Mouse (Mus musculus): ENCODE results near the gene Fbxo39.
"Not testable (repeated sequence)": the region's sequence is repeated elsewhere in the genome, so short reads cannot be mapped to it uniquely, and the experiment has no call there.

The Fbxo39 gene

DNA sequence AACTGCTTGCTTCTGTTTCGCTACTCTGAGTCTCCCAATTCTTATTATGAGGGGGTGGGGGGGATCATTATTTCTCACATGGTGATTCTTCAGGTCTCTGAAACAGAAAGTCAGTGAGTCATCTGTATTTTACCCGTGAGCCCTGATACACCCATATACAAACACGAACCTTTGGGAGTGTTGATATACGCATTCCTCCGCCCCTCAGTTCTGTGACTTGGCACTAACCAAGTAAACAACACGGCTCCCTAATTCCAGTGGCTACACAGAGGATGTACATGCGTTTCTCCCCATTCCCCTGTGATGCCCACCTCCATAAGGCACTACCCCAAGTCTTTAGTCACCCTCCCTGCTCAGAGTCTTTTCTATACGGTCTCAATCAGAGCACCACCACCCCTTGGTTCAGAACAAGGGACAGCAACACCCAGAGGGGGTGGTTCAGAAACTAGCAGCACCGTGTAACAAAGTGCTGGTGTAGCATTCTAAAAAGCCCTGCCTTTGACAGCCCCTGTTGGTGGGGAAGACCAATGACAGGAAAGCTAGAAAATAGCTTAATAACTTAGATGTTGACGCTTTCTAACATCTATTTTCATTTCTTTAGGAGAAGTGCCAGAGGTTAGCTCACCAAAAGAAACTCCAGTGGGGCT is 2.8 kb upstream of the Fbxo39 start:
- no peak for DNase-seq (ENCODE audit: low spot score)

DNA sequence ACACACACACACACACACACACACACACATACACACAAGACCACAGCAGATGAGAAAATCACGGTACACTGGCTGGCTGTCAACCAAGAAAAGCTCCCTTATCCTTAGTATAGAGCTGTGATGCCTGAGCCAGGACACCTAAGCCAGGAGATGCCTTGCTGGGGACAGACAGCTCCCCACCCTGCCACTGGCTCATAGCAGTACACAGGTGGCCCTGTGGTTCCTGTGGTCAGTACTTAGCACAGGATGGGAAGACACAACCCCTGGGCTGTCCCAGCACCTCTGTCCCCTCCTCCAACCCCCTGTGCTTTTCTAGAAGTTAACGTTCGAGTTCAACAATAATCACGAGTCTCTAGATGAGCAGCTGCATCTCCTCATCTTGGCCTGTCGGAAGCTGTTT is 3.8 kb downstream of the Fbxo39 start:
- DNase-seq (ENCODE audit: low spot score) = no peak

DNA sequence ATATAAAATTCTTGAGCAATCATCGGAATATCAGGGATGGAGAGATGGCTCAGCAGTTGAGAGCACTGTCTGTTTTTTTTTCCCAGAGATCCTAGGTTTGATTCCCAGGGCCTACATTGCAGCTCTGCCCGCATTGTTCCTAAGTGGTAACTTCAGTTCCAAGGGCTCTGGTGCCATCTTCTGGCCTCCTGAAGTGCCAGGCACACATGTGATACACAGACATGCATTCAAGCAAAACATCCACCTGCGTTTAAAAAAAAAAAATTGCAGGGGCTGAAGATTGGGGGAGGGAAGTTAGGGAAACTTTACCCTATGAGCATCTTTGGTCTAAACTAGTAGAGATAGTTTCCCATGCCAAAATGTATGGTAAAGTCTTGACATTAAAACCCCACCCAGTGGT is 10.2 kb downstream of the Fbxo39 start:
- DNase-seq (ENCODE audit: low spot score) = no peak

- DNase-seq (ENCODE audit: low spot score) = no peak
These were observed 11.5 kb downstream of the Fbxo39 start for GRCm38 (mm10) chr11:72325701-72326100.

DNA sequence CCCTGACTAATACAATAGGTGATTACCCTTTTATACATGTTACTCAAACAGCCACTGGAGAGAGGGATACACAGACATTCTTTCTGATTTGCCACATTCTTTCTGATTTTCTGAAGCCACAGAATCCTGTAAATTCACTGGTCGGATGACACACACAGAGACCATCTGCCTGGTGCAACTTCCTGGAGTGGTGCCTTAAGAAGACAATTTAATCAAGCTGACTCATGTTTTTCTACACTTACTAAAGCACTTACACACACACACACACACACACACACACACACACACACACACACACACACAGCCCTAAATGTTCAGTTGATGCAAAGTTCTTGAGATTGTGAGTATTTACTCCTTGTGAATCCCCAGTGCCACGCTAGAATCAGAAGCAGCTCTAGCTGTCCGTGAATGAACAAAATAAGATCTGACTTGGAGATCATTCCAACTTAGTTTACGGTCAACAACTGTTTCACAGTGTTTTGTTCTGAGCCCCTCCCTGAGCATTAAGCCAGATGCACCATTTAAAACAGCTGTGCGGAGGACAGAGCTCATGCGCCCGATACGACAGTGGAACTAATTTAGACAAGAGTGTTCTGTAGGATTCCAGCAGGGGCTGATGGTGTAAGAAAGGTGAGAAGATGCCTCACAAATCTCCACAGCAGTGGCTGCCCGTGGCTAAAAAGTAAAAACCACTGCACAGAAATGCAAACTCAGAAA is 18.9 kb downstream of the Fbxo39 start:
- no peak for DNase-seq (ENCODE audit: low spot score)

DNA sequence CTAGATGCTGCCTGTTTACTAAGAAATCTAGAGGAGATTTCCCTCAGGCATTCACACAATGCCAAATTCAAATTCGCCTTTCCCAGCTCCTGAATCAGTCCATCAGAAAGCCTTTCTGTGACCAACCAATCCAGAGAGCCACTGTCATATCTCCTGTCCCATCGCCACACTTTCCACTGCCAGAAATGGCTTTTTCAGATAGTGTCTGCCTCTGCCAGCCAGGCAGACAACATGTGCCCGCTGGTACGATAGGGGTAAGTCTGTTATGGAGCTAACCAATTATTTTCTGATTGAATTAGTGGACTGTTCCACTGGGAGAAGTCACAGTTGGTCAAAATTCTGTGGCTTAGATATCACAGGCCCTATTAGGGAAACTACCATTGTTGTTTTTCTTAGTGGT is 20.4 kb downstream of the Fbxo39 start:
- DNase-seq (ENCODE audit: low spot score) = peak; percentile 34

DNA sequence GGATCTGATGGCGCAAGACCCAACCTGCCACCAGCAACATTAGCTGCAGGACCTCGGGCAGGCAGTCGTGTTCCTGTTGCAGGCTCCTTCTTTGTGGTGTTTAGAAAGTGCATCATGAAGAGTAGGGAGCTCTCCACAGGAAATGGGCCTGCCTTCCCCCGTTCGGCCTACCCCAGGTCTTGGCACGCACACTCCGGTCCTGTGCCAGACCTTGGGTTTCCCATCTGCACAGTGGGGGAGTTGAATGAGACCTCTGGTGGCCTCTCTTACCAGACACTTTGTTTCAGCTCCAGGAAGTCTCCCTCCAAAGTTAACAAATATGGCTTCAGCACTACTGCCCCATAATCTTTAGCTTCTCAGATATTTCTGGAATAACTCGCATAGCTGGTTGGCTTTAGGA is 22.5 kb downstream of the Fbxo39 start:
- DNase-seq (ENCODE audit: low spot score) = no peak

- no peak for DNase-seq (ENCODE audit: low spot score)
These were observed 24.2 kb downstream of the Fbxo39 start for GRCm38 (mm10) chr11:72338437-72338871.

- no peak for DNase-seq (ENCODE audit: low spot score)
These were observed 25.5 kb downstream of the Fbxo39 start for GRCm38 (mm10) chr11:72339716-72340115.

- peak; percentile 67 for DNase-seq (ENCODE audit: low spot score)
These were observed 28.4 kb downstream of the Fbxo39 start for GRCm38 (mm10) chr11:72342549-72343237.

- DNase-seq (ENCODE audit: low spot score) = not testable (repeated sequence)
These were observed 29.0 kb downstream of the Fbxo39 start for GRCm38 (mm10) chr11:72343238-72343625.

- DNase-seq (ENCODE audit: low spot score) = peak; percentile 15
These were observed 29.7 kb downstream of the Fbxo39 start for GRCm38 (mm10) chr11:72343904-72344303.

DNA sequence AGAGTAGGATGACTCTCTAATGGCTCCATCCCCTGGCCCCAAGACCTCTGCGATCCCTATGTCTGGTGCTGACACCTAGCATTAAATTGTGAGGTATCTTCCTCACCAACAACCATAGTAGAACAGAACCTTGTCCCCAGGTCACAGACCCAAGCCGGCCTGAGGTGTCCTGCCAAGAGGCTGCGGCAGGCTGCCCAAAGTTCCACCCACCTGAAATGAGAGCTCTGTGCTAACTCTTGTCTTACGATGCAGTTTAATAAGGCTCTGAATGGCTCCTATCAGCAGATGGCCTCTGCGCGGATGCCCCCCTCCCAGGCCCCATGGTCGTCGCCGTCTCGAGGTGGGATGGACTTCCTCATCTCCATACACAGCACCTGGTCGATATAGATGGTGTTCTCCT is 30.2 kb downstream of the Fbxo39 start:
- no peak for DNase-seq (ENCODE audit: low spot score)

GRCm38 (mm10) chr11:72348563-72348962 is 34.3 kb downstream of the Fbxo39 start:
- DNase-seq (ENCODE audit: low spot score) = no peak

DNA sequence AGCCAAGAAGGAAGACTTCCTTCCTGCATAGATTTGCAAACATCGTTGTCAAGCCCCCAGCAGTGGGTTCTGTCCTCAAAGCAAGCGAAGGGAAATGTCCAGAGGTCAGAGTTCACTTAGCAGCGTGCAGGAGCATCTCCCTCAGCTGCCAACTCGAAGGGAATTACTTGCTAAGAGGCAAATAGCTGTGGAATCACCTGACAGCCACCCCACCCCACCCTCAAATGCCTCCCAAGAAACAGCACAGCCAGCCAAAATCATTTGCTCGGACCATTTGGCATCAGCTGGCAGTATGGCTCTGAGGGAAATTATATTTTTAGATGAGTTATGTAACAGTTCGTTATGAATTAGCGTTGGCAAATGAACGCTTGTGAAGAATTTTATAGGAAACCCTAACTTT is 34.8 kb downstream of the Fbxo39 start:
- no peak for DNase-seq (ENCODE audit: low spot score)

GRCm38 (mm10) chr11:72349652-72350051 is 35.4 kb downstream of the Fbxo39 start:
- no peak for DNase-seq (ENCODE audit: low spot score)

- DNase-seq (ENCODE audit: low spot score) = no peak
These were observed 38.0 kb downstream of the Fbxo39 start for GRCm38 (mm10) chr11:72352272-72352671.

GRCm38 (mm10) chr11:72353186-72353585 is 38.9 kb downstream of the Fbxo39 start:
- no peak for DNase-seq (ENCODE audit: low spot score)

GRCm38 (mm10) chr11:72354971-72355728 is 40.9 kb downstream of the Fbxo39 start:
- DNase-seq (ENCODE audit: low spot score) = peak; percentile 33

GRCm38 (mm10) chr11:72361385-72362346 is 47.4 kb downstream of the Fbxo39 start:
- no peak for DNase-seq (ENCODE audit: low spot score)

GRCm38 (mm10) chr11:72362347-72362741 is 48.1 kb downstream of the Fbxo39 start, which contains the start of gene Tekt1:
Tekt1 (minus strand) TSS chr11:72362442.
- no peak for DNase-seq (ENCODE audit: low spot score)

Data from MN1 (cell line).